Mouse (Mus musculus) frontal cortex, adult 2 months (tissue): ENCODE measurements around the gene Il6st. TPM values are rescaled to one million over a fixed set of nuclear protein-coding genes. Genes with fewer than 3 reads are reported as not detected.
"Not testable (repeated sequence)": the region's sequence is repeated elsewhere in the genome, so short reads cannot be mapped to it uniquely, and the experiment has no call there.

ENCODE experiments used
- DNase-seq, 2 experiments: peaks; one replicate each; pipeline ENCODE4 v3.0.0; 2022; ENCODE audit warnings: low spot score in 1 of 2; ENCODE audit errors: extremely low spot score in 1 of 2
- polyA plus RNA-seq: library from polyadenylated mRNA; depleted of rRNA; stranded (reverse); fragments of >200 nt; gene quantifications from 2 replicates; pipeline ENCODE4 v1.2.3, GENCODE M21; 2012; rRNA removed

Gene Il6st
- polyA plus RNA-seq: 27.2 and 27.6 TPM in 2 replicates

GRCm38 (mm10) chr13:112463868-112464625 is at the start of gene Il6st:
Gene Il6st (plus strand): TSS chr13:112464070.
- peak; percentile 84 to 95 for DNase-seq

GRCm38 (mm10) chr13:112415896-112416295 is 48.0 kb upstream of the Il6st start:
- no peak for DNase-seq

GRCm38 (mm10) chr13:112416410-112417162 is 47.3 kb upstream of the Il6st start:
- no peak for DNase-seq

GRCm38 (mm10) chr13:112417163-112417523 is 46.7 kb upstream of the Il6st start:
- DNase-seq: no peak

GRCm38 (mm10) chr13:112417861-112418423 is 45.9 kb upstream of the Il6st start:
- DNase-seq: no peak

GRCm38 (mm10) chr13:112418595-112418994 is 45.3 kb upstream of the Il6st start:
- no peak for DNase-seq

- no peak for DNase-seq
Observed at GRCm38 (mm10) chr13:112424212-112424611, 39.7 kb upstream of the Il6st start.

- no peak for DNase-seq
Observed at GRCm38 (mm10) chr13:112424635-112425034, 39.2 kb upstream of the Il6st start.

GRCm38 (mm10) chr13:112425181-112425654 is 38.7 kb upstream of the Il6st start:
- no peak for DNase-seq

GRCm38 (mm10) chr13:112426265-112427135 is 37.4 kb upstream of the Il6st start:
- DNase-seq: no peak

- not testable (repeated sequence) for DNase-seq
Observed at GRCm38 (mm10) chr13:112427136-112427470, 36.8 kb upstream of the Il6st start.

- no peak for DNase-seq
Observed at GRCm38 (mm10) chr13:112427521-112427920, 36.3 kb upstream of the Il6st start.

GRCm38 (mm10) chr13:112433271-112433670 is 30.6 kb upstream of the Il6st start:
- no peak for DNase-seq

- DNase-seq: no peak
Observed at GRCm38 (mm10) chr13:112435241-112436075, 28.4 kb upstream of the Il6st start.

GRCm38 (mm10) chr13:112436288-112436687 is 27.6 kb upstream of the Il6st start:
- DNase-seq: no peak

- DNase-seq: no peak
Observed at GRCm38 (mm10) chr13:112438001-112438868, 25.6 kb upstream of the Il6st start.

GRCm38 (mm10) chr13:112439105-112439818 is 24.6 kb upstream of the Il6st start:
- DNase-seq: no peak

GRCm38 (mm10) chr13:112439917-112440361 is 23.9 kb upstream of the Il6st start:
- no peak for DNase-seq
